Mouse (Mus musculus) left cerebral cortex, postnatal 14 days (tissue): ENCODE results near the gene Lrrc8d. TPM values are rescaled to one million over a fixed set of nuclear protein-coding genes. Genes with fewer than 3 reads are reported as not detected.
A peak's percentile ranks its signal among the peaks of the same experiment; 100 is the strongest.
"Not testable (repeated sequence)": the region's sequence is repeated elsewhere in the genome, so short reads cannot be mapped to it uniquely, and the experiment has no call there.

Source experiments
- DNase-seq, 2 experiments: peaks; one replicate each; pipeline ENCODE4 v3.0.0; 2021 to 2022; ENCODE audit warnings: low spot score in 2 of 2, mixed read lengths in 1 of 2
- intact Hi-C: fragments of 180-260 bp; cut with DNase I; formaldehyde crosslinking; loops from one replicate; pipeline ENCODE4 v1.15.1; 2025
- total RNA-seq, 2 experiments: library from RNA; stranded (reverse); gene quantifications; 2 replicates each; pipeline ENCODE4 v1.2.3; 2021

Gene Lrrc8d
- total RNA-seq, 2 experiments from 2014 or later, result 34.9 to 45.6 TPM

DNA sequence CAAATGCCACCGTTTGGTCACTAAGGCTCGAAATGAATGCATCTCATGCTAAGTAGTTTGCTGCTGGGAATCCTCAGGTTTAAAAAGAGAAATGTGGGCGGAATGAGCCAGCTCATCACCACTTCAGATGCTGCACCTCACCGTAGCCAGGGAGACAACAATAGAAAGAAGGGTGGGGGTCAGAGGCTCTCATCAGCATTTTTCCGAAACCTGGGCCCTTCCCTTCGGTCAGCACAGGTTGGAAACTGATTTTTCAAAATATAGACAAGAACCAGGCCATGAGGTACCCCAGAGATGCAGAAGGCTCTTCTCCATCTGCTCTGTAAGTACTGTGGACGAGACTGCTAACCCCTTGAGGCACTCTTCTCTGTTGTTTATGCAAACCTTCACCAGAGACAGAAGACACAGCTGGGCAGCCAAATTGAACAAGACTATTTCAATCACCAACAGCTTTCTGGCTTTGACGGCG, 17.6 kb upstream of the Lrrc8d start:
- DNase-seq, result peak; percentile 26 to 69
- intact Hi-C loops, result no loop called here

DNA sequence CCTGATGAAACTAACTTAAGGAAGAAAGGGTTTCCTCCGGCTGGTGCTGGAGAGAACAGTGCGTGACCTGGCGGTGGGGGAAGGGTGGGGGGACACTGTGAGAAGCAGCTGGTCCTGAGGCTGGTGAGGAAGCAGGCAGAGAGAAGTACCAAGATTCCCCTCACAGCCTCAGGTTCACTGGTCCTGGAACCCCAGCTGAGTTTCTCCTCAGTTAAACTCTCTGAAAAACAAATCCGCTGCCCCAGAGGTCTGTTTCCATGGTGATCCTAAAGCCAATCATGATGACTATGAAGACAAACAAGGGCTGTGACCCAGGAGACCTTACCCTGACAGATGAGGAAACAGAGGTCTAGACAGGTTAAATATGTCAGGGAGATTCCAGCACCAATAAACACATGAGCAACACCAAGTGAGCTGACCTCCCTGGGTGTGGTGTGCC, 15.8 kb upstream of the Lrrc8d start:
- DNase-seq, result no peak
- intact Hi-C loops, result loop anchor here (2.0 kb wide), 1 partner anchor 185 kb away; no protein-coding TSS in a partner anchor

- intact Hi-C loops, result loop anchor here (2.0 kb wide), 1 partner anchor 184 kb away; no protein-coding TSS in a partner anchor
- peak; percentile 83 to 90 for DNase-seq
Observed at GRCm38 (mm10) chr5:105684861-105685600, 14.7 kb upstream of the Lrrc8d start.

- intact Hi-C loops, result loop anchor here (2.0 kb wide), 1 partner anchor 183 kb away; no protein-coding TSS in a partner anchor
- DNase-seq, result not testable (repeated sequence)
Observed at GRCm38 (mm10) chr5:105685780-105686305, 13.9 kb upstream of the Lrrc8d start.

GRCm38 (mm10) chr5:105686331-105686995, 13.3 kb upstream of the Lrrc8d start:
- intact Hi-C loops, result no loop called here
- DNase-seq, result no peak

DNA sequence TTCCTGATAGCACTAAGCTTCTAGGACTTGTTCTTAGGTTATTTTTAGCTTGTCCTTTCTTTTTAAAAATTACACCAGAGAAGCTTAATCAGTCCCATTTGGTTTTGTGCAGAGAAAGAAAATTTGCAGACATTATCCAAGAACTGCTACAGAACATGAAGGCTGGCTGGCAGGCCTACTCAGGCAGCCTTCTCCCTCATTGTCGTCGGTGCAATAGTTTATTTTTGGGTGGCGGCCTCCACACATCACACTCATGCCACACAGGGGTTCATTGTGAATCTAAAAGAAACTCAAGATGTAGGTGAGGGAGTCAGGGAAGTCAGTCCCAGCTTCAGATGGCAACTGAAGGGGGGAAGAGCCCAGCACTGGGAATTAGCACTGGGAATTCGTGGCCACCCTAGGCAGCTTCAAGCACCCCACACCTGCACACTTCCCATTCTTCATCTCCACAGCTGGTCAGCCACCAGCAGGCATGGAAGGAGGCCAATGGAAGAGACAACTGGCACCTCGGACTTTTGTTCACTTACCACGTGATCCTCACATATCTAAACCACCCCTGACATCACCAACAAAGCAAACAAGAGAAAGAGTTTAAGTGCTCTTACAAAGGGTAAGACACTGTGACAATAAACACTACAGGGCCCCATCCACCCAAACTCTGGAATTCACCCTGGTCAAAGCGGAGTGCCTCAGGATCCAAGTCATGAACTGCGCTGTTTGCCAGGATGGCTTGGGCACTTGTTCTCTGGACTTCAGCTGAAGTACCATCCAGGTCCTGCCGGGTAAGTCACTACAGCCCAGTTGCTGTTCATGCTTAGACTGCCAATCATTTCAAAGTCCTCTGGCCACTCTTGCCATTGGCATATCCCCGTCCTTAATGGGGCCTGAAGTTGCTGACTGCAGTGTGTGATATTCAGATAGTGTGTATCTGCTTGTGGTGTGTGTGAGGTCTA, 9.0 kb upstream of the Lrrc8d start:
- DNase-seq, result no peak
- intact Hi-C loops, result no loop called here

DNA sequence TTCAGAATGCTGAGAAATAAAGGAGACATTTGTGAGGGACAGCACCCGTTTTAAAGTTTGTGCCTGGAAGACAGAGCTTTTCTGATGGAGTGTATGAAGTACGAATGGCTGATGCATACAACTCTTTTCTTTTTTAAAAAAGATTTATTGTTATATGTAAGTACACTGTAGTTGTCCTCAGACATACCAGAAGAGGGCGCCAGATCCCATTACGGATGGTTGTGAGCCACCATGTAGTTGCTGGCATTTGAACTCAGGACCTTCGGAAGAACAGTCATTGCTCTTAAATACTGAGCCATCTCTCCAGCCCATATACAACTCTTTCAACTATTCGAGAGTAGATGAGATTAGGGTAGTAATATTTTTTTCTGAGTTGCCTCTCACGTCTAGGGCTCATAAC, 8.1 kb upstream of the Lrrc8d start:
- intact Hi-C loops, result no loop called here
- no peak for DNase-seq

GRCm38 (mm10) chr5:105694339-105694930, 5.3 kb upstream of the Lrrc8d start:
- DNase-seq, result no peak
- intact Hi-C loops, result no loop called here

DNA sequence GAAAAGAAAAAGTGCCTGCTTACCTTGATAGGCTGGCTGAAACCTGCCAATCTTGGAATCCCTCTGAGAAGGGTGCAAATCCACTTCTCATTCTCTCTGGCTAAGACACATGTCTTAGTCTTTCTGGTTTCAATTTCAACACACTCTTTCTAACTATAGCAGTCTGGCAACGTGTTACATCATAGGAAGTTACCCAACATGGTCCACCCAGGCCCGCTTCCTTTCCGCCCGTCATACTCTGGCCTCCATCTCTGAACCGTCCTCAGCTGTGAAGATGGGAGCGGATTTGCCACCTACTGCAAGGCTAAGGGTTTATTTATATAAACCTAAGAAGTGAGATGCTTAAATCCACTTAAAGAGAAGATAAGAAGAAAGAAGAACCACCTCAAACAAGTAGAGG, 3.7 kb upstream of the Lrrc8d start:
- DNase-seq, result no peak
- intact Hi-C loops, result no loop called here

DNA sequence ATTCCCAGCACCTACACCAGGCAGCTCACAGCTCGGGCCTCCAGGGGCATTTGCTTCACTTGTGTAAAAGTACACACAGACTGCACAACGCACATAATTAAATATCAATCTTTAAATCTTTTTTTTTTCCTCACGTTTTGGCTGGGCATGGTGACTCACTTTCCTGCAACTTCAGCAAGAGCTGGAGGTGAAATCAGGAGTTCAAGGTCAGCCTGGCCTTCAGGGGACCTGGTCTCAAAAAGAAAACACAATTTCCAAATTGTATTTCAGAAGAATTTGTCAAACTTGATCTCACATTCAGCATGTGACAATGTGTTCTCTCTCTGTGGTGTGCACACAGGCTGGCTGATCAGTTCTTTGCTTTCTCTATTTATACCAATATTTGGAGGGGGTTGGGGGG, 1.9 kb upstream of the Lrrc8d start:
- DNase-seq, result no peak
- intact Hi-C loops, result no loop called here

DNA sequence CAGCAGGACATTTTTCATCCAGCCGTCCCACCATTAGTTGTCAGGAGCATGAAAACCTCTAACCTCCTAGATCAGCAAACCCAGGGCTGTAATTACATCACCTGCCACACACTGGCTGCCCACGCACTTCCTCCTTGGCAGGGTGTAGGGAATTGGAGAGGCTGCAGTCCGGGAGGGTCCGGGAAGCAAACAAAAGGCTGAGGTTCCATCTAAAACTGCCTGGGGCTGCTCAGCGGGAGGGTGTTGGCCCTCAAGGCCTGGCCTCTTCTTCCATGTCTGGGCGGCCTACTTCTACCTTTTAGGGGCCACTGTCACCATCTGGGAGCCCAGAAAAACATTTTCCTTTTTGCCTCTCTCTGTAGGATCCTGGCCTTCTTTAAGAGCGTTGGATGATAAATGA, 1.1 kb upstream of the Lrrc8d start:
- intact Hi-C loops, result no loop called here
- no peak for DNase-seq

- DNase-seq, result peak; percentile 66 to 80
- intact Hi-C loops, result no loop called here
Observed at GRCm38 (mm10) chr5:105700070-105700851, 492 bp downstream of the Lrrc8d start.

DNA sequence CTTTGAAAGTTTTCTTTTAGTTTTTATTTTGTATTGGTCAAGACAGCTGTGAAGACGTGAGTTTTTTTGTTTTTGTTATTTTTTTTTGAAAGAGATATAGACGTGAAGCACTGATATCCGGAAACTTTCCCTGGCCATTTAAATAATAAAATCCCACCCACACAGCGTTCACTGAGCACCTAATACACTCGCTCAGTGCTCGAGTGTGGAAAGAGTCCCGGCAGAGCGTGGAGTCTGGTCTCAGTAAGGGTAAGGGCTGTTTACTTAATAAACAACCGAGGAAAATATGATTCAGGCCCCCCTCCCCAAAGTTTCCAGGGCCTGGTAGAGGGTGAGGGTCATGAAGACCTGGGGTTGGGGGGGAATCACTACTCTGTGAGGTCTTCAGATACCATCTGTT, 1.6 kb downstream of the Lrrc8d start:
- intact Hi-C loops, result no loop called here

DNA sequence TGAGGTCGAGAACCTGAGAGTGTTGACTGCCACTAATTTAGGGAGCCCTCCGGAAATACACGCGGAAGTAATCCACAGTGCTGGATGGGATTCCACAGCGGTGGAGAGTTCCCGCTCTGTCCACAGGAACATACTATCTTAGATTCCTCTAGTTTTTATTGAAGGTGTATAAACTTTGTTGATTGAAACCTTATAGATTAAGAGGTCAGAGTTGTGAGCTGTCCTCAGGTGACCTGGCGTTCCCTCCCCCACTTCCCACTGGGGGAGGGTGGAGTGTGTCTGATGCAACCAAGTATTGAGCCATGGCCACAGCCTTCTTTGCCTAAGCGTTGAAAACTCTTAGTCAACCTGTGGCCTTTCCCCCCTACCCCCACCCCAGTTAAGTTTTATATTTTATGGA, 2.1 kb downstream of the Lrrc8d start:
- intact Hi-C loops, result no loop called here
- no peak for DNase-seq

More for the DNA sequence above, 1.6 kb downstream of the Lrrc8d start:
- no peak for DNase-seq

GRCm38 (mm10) chr5:105702580-105703285, 3.0 kb downstream of the Lrrc8d start:
- no peak for DNase-seq
- intact Hi-C loops, result no loop called here

GRCm38 (mm10) chr5:105703286-105703655, 3.5 kb downstream of the Lrrc8d start:
- intact Hi-C loops, result no loop called here
- no peak for DNase-seq

DNA sequence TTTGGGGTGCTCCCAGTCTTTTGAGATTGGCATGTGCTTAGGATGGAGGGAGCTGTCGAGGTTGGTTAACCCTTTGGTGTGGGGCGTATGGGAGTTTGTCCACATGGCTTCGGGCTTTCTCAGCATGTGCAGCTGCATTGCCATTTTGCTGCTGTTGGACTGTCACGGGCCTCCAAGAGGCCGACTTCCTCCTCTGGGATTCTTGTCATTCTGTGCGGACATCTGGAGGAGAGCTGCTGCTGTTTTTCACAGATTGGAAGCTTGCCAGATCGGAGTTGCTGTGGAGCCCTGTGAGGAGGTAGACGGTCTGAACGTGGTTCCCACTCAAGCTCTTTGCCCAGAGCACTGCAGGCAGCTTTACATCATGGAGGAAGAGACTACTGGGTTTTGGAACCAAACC, 4.8 kb downstream of the Lrrc8d start:
- DNase-seq, result peak in 1 of 2 experiments; percentile 26
- intact Hi-C loops, result no loop called here

DNA sequence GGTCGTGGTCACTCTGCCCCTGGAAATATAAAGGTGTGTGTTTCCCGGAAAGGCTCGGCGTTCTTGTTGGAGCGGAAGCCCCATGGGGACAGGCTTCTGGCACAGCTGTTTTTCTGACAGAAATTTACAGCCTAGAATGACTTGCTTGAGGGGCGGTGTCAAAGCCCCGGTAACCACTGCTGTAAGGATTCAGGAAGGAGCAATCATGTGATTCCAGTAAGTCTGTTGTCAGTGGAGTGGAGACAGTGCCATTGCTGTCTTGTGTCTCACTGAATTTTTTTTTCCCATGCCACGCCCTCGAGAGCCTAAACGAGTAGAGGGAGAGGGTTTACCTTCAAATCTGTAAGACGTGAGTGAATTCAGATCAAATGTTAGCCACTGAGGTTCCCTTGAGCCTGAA, 6.9 kb downstream of the Lrrc8d start:
- no peak for DNase-seq
- intact Hi-C loops, result no loop called here
